ENCODE assay signal across 18 mouse cellular contexts in genomic region chr5:118407973-118408372, GRCm38 (mm10).
DNase-seq lines count a peak whose midpoint lies in the region; ATAC-seq and TF ChIP-seq lines count a peak whose summit lies in the region.
"Had no signal": no experiment of that assay in that cellular context is flagged by ENCODE, and none has a peak within 500 bp of the region (broad histone marks: within the 10 kb centered on the region; RNA-seq: fewer than 3 reads in every experiment).

No protein-coding gene starts in this region.

- no peak for DNase-seq in ovary, postnatal 36 days (ENCODE audit: low spot score)
- no peak for DNase-seq in right cerebral cortex, postnatal 25 days
- no peak for DNase-seq in thymus, postnatal 36 days
- DNase-seq: cerebellum, adult 9-10 months; gastrocnemius, postnatal 36 days; layer of hippocampus, postnatal 36 days; thymus, adult 2 months had no signal

- no peaks in the 10 kb centered on the region for H3K36me3 ChIP-seq in neural tube, embryonic 12.5 days
- H3K36me3 ChIP-seq in neural tube, embryonic 15.5 days: no peaks in the 10 kb centered on the region
- no peaks in the 10 kb centered on the region for H3K36me3 ChIP-seq in macrophage (ENCODE audit: inconsistent target)
- H3K36me3 ChIP-seq: embryonic facial prominence, embryonic 13.5 days; forebrain, embryonic 15.5 days; lung, embryonic 15.5 days had no signal

- no peak for TF ChIP-seq CTCF in bone marrow macrophage, adult 2 months (IDR thresholded peaks at IDR 0.05; ENCODE audit: low read depth, low read length)

- no peak overlapping the region for H3K9ac ChIP-seq in neural tube, embryonic 12.5 days
- no peak overlapping the region for H3K9ac ChIP-seq in neural tube, embryonic 15.5 days (replicated peaks)
- H3K9ac ChIP-seq: embryonic facial prominence, embryonic 13.5 days; forebrain, embryonic 15.5 days; liver, embryonic 14.5 days; lung, embryonic 15.5 days had no signal

- H3K27ac ChIP-seq in neural tube, embryonic 12.5 days: 0 out of 2 replicates have a peak overlapping the region, but pooled peaks have one; percentile 32
- no peak overlapping the region for H3K27ac ChIP-seq in neural tube, embryonic 15.5 days (replicated peaks)
- peak overlapping the region; percentile 93 for H3K27ac ChIP-seq in bone marrow macrophage, adult 2 months (ENCODE audit: insufficient read depth, low read depth, low read length)
- H3K27ac ChIP-seq in macrophage: peak overlapping the region; percentile 97
- H3K27ac ChIP-seq: embryonic facial prominence, embryonic 13.5 days; forebrain, embryonic 15.5 days; liver, embryonic 14.5 days; lung, embryonic 15.5 days had no signal

- ATAC-seq in neural tube, embryonic 12.5 days (ENCODE audit: low FRiP score, low read depth): no peak
- no peak for ATAC-seq in neural tube, embryonic 15.5 days (ENCODE audit: low FRiP score)
- ATAC-seq in monocyte, adult 5-6 weeks (replicated peaks; ENCODE audit: insufficient number of reproducible peaks, low FRiP score, low TSS enrichment, poor library complexity, severe bottlenecking): peak; percentile 44
- ATAC-seq: forebrain, embryonic 15.5 days; intestine, postnatal 0 days had no signal

- H3K9me3 ChIP-seq in neural tube, embryonic 12.5 days: 0 out of 2 replicates have a peak, but pooled peaks cover 8% of the 10 kb centered on the region
- H3K9me3 ChIP-seq in neural tube, embryonic 15.5 days (replicated peaks): no peaks in the 10 kb centered on the region
- H3K9me3 ChIP-seq: forebrain, embryonic 15.5 days; lung, embryonic 15.5 days had no signal

- no peaks in the 10 kb centered on the region for H3K27me3 ChIP-seq in neural tube, embryonic 12.5 days (replicated peaks)
- H3K27me3 ChIP-seq in neural tube, embryonic 15.5 days (replicated peaks): no peaks in the 10 kb centered on the region
- H3K27me3 ChIP-seq: embryonic facial prominence, embryonic 13.5 days; forebrain, embryonic 15.5 days; lung, embryonic 15.5 days had no signal

- H3K4me2 ChIP-seq in neural tube, embryonic 12.5 days (replicated peaks): no peak overlapping the region
- no peak overlapping the region for H3K4me2 ChIP-seq in neural tube, embryonic 15.5 days
- H3K4me2 ChIP-seq: embryonic facial prominence, embryonic 13.5 days; forebrain, embryonic 15.5 days; lung, embryonic 15.5 days had no signal

- peaks cover 4% of the 10 kb centered on the region for H3K4me1 ChIP-seq in neural tube, embryonic 12.5 days
- H3K4me1 ChIP-seq in neural tube, embryonic 15.5 days: peaks cover 20% of the 10 kb centered on the region
- peaks cover 57% of the 10 kb centered on the region for H3K4me1 ChIP-seq in bone marrow macrophage, adult 2 months (ENCODE audit: control insufficient read depth, insufficient read depth, low read length)
- H3K4me1 ChIP-seq: lung, embryonic 15.5 days had no signal

- H3K79me2 ChIP-seq in macrophage (ENCODE audit: inconsistent target): no peaks in the 10 kb centered on the region

- 59% methylated on average over 3 of the region's 3 CpGs for WGBS in neural tube, embryonic 12.5 days
- 56% methylated on average over 3 of the region's 3 CpGs for WGBS in neural tube, embryonic 15.5 days
- WGBS in macrophage (ENCODE audit: missing documents): 16% methylated on average over 3 of the region's 3 CpGs

- TF ChIP-seq POLR2A in bone marrow macrophage, adult 2 months (IDR thresholded peaks at IDR 0.05; ENCODE audit: borderline replicate concordance, low read depth, low read length): no peak

- H3K4me3 ChIP-seq in neural tube, embryonic 12.5 days: no peak overlapping the region
- H3K4me3 ChIP-seq in neural tube, embryonic 15.5 days (replicated peaks): no peak overlapping the region
- H3K4me3 ChIP-seq in bone marrow macrophage, adult 2 months (ENCODE audit: insufficient read depth, low read length): peak overlapping the region; percentile 27
- no peak overlapping the region for H3K4me3 ChIP-seq in macrophage (ENCODE audit: inconsistent target)
- H3K4me3 ChIP-seq: embryonic facial prominence, embryonic 13.5 days; forebrain, embryonic 15.5 days; lung, embryonic 15.5 days; megakaryocyte, embryonic 14.5 days had no signal
